Mouse (Mus musculus): Measurements from ENCODE around the gene Cox14.
A peak's percentile ranks its signal among the peaks of the same experiment; 100 is the strongest.

GRCm38 (mm10) chr15:99698533-99699085 lies 26.8 kb upstream of the Cox14 start:
- TF ChIP-seq CTCF (IDR thresholded peaks at IDR 0.05 in 2 of 3, conservative IDR thresholded peaks at IDR 0.05 in 1 of 3; ENCODE audit: control insufficient read depth in 1 of 3, insufficient read depth in 1 of 3, low read depth in 2 of 3, low read length in 3 of 3, poor library complexity in 1 of 3, severe bottlenecking in 1 of 3), result no peak
- no peak for TF ChIP-seq RAD21 (IDR thresholded peaks at IDR 0.05; ENCODE audit: low read depth, low read length)
- TF ChIP-seq GATA1 (IDR thresholded peaks at IDR 0.05; ENCODE audit: low read depth, low read length), result no peak
- TF ChIP-seq POLR2A (IDR thresholded peaks at IDR 0.05; ENCODE audit: control insufficient read depth in 1 of 2, insufficient read depth in 1 of 2, low read depth in 1 of 2, low read length in 2 of 2, poor library complexity in 1 of 2), result 0 out of 4 replicates have a peak, but pooled peaks of 1 of the 2 experiments have one; percentile 16
- TF ChIP-seq BHLHE40 (IDR thresholded peaks at IDR 0.05; ENCODE audit: borderline replicate concordance, low read depth, low read length), result peak; percentile 96
- no peak for TF ChIP-seq MYB (IDR thresholded peaks at IDR 0.05; ENCODE audit: low read depth, low read length)
- TF ChIP-seq TAL1 (IDR thresholded peaks at IDR 0.05; ENCODE audit: low read length), result no peak
- TF ChIP-seq ETS1 (IDR thresholded peaks at IDR 0.05; ENCODE audit: low read depth, low read length), result peak; percentile 29; the same call in 1 of the 2 replicates
- TF ChIP-seq ELF1 (IDR thresholded peaks at IDR 0.05; ENCODE audit: low read depth, low read length), result no peak
- no peak for TF ChIP-seq E2F4 (IDR thresholded peaks at IDR 0.05; ENCODE audit: borderline replicate concordance, low read depth, low read length)
- peak in 1 of 2 experiments; percentile 11; a peak in 1 of 4 replicates for TF ChIP-seq EP300 (IDR thresholded peaks at IDR 0.05; ENCODE audit: low read depth in 1 of 2, low read length in 2 of 2)
- TF ChIP-seq MAX (IDR thresholded peaks at IDR 0.05; ENCODE audit: low read length), result peak; percentile 72
- no peak for TF ChIP-seq ZNF384 (IDR thresholded peaks at IDR 0.05; ENCODE audit: low read depth, low read length)

Measured in MEL (cell line).